Mouse (Mus musculus): Measurements from ENCODE around the gene Ttll11. TPM values are rescaled to one million over a fixed set of nuclear protein-coding genes. Genes with fewer than 3 reads are reported as not detected.

Gene Ttll11
- polyA plus RNA-seq, 1 experiment, result 0.01 TPM

- Histone ChIP-seq H3K27me3 (ENCODE audit: control insufficient read depth) (no peaks in the 10 kb centered on the region), H3K4me1 (ENCODE audit: control insufficient read depth) (no peaks in the 10 kb centered on the region)
- TF ChIP-seq TAL1 (IDR thresholded peaks at IDR 0.05; ENCODE audit: low read length), result no peak
- TF ChIP-seq GATA1 (IDR thresholded peaks at IDR 0.05; ENCODE audit: low read length), result no peak
These were observed 81.1 kb downstream of the Ttll11 start for GRCm38 (mm10) chr2:35898425-35899134.

GRCm38 (mm10) chr2:35897125-35897524 lies 82.6 kb downstream of the Ttll11 start:
- no peak for TF ChIP-seq TAL1 (IDR thresholded peaks at IDR 0.05; ENCODE audit: low read length)
- TF ChIP-seq GATA1 (IDR thresholded peaks at IDR 0.05; ENCODE audit: low read length), result no peak
- Histone ChIP-seq H3K4me3 (replicated peaks) (no peak overlapping the region), H3K27me3 (ENCODE audit: control insufficient read depth) (no peaks in the 10 kb centered on the region), H3K36me3 (ENCODE audit: control insufficient read depth) (no peaks in the 10 kb centered on the region), H3K4me1 (ENCODE audit: control insufficient read depth) (no peaks in the 10 kb centered on the region), H3K9me3 (ENCODE audit: control insufficient read depth, low read length) (no peaks in the 10 kb centered on the region)

More at GRCm38 (mm10) chr2:35898425-35899134, 81.1 kb downstream of the Ttll11 start:
- Histone ChIP-seq H3K4me3 (replicated peaks) (no peak overlapping the region), H3K36me3 (ENCODE audit: control insufficient read depth) (no peaks in the 10 kb centered on the region), H3K9me3 (ENCODE audit: control insufficient read depth, low read length) (no peaks in the 10 kb centered on the region)

GRCm38 (mm10) chr2:35894512-35894911 lies 85.2 kb downstream of the Ttll11 start:
- Histone ChIP-seq H3K27me3 (ENCODE audit: control insufficient read depth) (no peaks in the 10 kb centered on the region), H3K4me1 (ENCODE audit: control insufficient read depth) (no peaks in the 10 kb centered on the region), H3K9me3 (ENCODE audit: control insufficient read depth, low read length) (no peaks in the 10 kb centered on the region), H3K4me3 (replicated peaks) (no peak overlapping the region), H3K36me3 (ENCODE audit: control insufficient read depth) (no peaks in the 10 kb centered on the region)
- no peak for TF ChIP-seq TAL1 (IDR thresholded peaks at IDR 0.05; ENCODE audit: low read length)
- TF ChIP-seq GATA1 (IDR thresholded peaks at IDR 0.05; ENCODE audit: low read length), result no peak

- no peaks in the 10 kb centered on the region for H3K4me1 ChIP-seq (ENCODE audit: control insufficient read depth)
- no peaks in the 10 kb centered on the region for H3K27me3 ChIP-seq (ENCODE audit: control insufficient read depth)
- TF ChIP-seq GATA1 (IDR thresholded peaks at IDR 0.05; ENCODE audit: low read length) (no peak), TAL1 (IDR thresholded peaks at IDR 0.05; ENCODE audit: low read length) (no peak)
- H3K9me3 ChIP-seq (ENCODE audit: control insufficient read depth, low read length), result no peaks in the 10 kb centered on the region
- no peak overlapping the region for H3K4me3 ChIP-seq (replicated peaks)
- H3K36me3 ChIP-seq (ENCODE audit: control insufficient read depth), result no peaks in the 10 kb centered on the region
These were observed 89.1 kb downstream of the Ttll11 start for GRCm38 (mm10) chr2:35890635-35891034.

- Histone ChIP-seq H3K27me3 (ENCODE audit: control insufficient read depth) (no peaks in the 10 kb centered on the region), H3K36me3 (ENCODE audit: control insufficient read depth) (no peaks in the 10 kb centered on the region), H3K4me1 (ENCODE audit: control insufficient read depth) (no peaks in the 10 kb centered on the region), H3K4me3 (replicated peaks) (no peak overlapping the region), H3K9me3 (ENCODE audit: control insufficient read depth, low read length) (no peaks in the 10 kb centered on the region)
- TF ChIP-seq TAL1 (IDR thresholded peaks at IDR 0.05; ENCODE audit: low read length), result no peak
These were observed 89.9 kb downstream of the Ttll11 start for GRCm38 (mm10) chr2:35889776-35890175.

- H3K9me3 ChIP-seq (ENCODE audit: control insufficient read depth, low read length), result no peaks in the 10 kb centered on the region
- H3K27me3 ChIP-seq (ENCODE audit: control insufficient read depth), result no peaks in the 10 kb centered on the region
- no peak for TF ChIP-seq GATA1 (IDR thresholded peaks at IDR 0.05; ENCODE audit: low read length)
- no peak for TF ChIP-seq TAL1 (IDR thresholded peaks at IDR 0.05; ENCODE audit: low read length)
- H3K4me3 ChIP-seq (replicated peaks), result no peak overlapping the region
- H3K36me3 ChIP-seq (ENCODE audit: control insufficient read depth), result no peaks in the 10 kb centered on the region
- no peaks in the 10 kb centered on the region for H3K4me1 ChIP-seq (ENCODE audit: control insufficient read depth)
These were observed 95.4 kb downstream of the Ttll11 start for GRCm38 (mm10) chr2:35884296-35884695.

GRCm38 (mm10) chr2:35882336-35882987 lies 97.3 kb downstream of the Ttll11 start:
- H3K4me1 ChIP-seq (ENCODE audit: control insufficient read depth), result no peaks in the 10 kb centered on the region
- H3K27me3 ChIP-seq (ENCODE audit: control insufficient read depth), result no peaks in the 10 kb centered on the region
- no peak for TF ChIP-seq GATA1 (IDR thresholded peaks at IDR 0.05; ENCODE audit: low read length)
- TF ChIP-seq TAL1 (IDR thresholded peaks at IDR 0.05; ENCODE audit: low read length), result no peak
- no peaks in the 10 kb centered on the region for H3K36me3 ChIP-seq (ENCODE audit: control insufficient read depth)
- no peak overlapping the region for H3K4me3 ChIP-seq (replicated peaks)
- no peaks in the 10 kb centered on the region for H3K9me3 ChIP-seq (ENCODE audit: control insufficient read depth, low read length)

- Histone ChIP-seq H3K9me3 (ENCODE audit: control insufficient read depth, low read length) (no peaks in the 10 kb centered on the region), H3K27me3 (ENCODE audit: control insufficient read depth) (no peaks in the 10 kb centered on the region), H3K36me3 (ENCODE audit: control insufficient read depth) (no peaks in the 10 kb centered on the region), H3K4me3 (replicated peaks) (no peak overlapping the region), H3K4me1 (ENCODE audit: control insufficient read depth) (no peaks in the 10 kb centered on the region)
- TF ChIP-seq GATA1 (IDR thresholded peaks at IDR 0.05; ENCODE audit: low read length) (no peak), TAL1 (IDR thresholded peaks at IDR 0.05; ENCODE audit: low read length) (no peak)
These were observed 97.8 kb downstream of the Ttll11 start for GRCm38 (mm10) chr2:35881896-35882295.

GRCm38 (mm10) chr2:35880362-35880761 lies 99.4 kb downstream of the Ttll11 start:
- no peaks in the 10 kb centered on the region for H3K9me3 ChIP-seq (ENCODE audit: control insufficient read depth, low read length)
- H3K4me3 ChIP-seq (replicated peaks), result no peak overlapping the region
- no peaks in the 10 kb centered on the region for H3K4me1 ChIP-seq (ENCODE audit: control insufficient read depth)
- no peaks in the 10 kb centered on the region for H3K27me3 ChIP-seq (ENCODE audit: control insufficient read depth)
- H3K36me3 ChIP-seq (ENCODE audit: control insufficient read depth), result no peaks in the 10 kb centered on the region
- TF ChIP-seq TAL1 (IDR thresholded peaks at IDR 0.05; ENCODE audit: low read length) (no peak), GATA1 (IDR thresholded peaks at IDR 0.05; ENCODE audit: low read length) (no peak)
